Comparison of ENCODE assay signal across 8 mouse cellular contexts in the genomic region with DNA sequence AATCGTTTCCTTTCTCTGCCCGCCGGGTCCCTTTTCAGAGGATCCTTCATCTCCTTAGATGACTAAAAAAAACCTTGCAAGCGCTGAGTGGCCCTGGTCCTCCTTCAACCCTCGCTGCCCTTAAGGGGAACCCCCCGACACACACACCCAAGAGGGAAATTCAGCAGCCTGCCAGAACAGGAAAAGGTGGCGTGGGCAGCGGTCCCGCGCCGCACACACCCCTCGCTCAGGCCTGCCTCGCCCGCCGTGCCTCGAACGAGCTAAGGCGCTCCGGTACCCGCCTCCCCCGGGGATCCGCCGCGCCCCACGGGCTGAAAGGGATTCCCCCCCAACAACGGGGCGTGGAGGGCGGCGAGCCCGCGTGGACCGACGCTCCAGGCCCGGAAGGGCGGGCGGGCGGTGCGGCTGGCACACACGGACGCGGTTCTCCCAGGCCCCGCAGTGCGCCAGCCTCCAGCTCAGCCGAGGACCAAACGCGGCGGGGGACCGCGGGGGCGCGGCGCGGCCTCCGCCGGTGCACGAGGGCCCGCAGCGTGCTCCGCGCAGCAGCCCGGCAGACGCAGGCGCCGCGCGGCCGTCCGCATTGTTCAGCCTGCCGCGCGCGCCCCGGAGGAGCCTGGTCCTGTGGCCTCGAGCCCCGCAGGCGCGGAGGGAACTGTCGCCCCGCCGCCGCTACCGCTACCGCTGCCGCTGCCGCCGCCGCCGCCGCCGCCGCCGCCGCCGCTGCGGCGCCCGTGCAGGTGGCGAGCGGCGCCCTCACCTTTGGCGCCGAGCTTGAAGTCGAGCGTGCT. TPM values are rescaled to one million over a fixed set of nuclear protein-coding genes. Genes with fewer than 3 reads are reported as not detected.
DNase-seq lines count a peak whose midpoint lies in the region; ATAC-seq and TF ChIP-seq lines count a peak whose summit lies in the region.

No protein-coding gene starts in this region.

- H3K4me2 ChIP-seq in intestine, embryonic 16.5 days (ENCODE audit: low read depth, low read length), result peak overlapping the region; percentile 64
- peak overlapping the region; percentile 66 for H3K4me2 ChIP-seq in liver, embryonic 11.5 days
- peak overlapping the region; percentile 80 for H3K4me2 ChIP-seq in myocyte (ENCODE audit: low read depth)
- H3K4me2 ChIP-seq in stomach, embryonic 15.5 days, result peak overlapping the region; percentile 60

- no peaks in the 10 kb centered on the region for H3K9me3 ChIP-seq in intestine, embryonic 16.5 days (ENCODE audit: control insufficient read depth, low read length)
- no peaks in the 10 kb centered on the region for H3K9me3 ChIP-seq in liver, embryonic 11.5 days (ENCODE audit: control insufficient read depth, low read length)
- H3K9me3 ChIP-seq in stomach, embryonic 15.5 days, result no peaks in the 10 kb centered on the region

- no peak for TF ChIP-seq POLR2A in myocyte (IDR thresholded peaks at IDR 0.05; ENCODE audit: insufficient read length, low read depth)

- H3K36me3 ChIP-seq in intestine, embryonic 16.5 days (ENCODE audit: control insufficient read depth, insufficient read depth, low read length), result no peaks in the 10 kb centered on the region
- H3K36me3 ChIP-seq in liver, embryonic 11.5 days (ENCODE audit: control insufficient read depth, insufficient read depth, low read length), result no peaks in the 10 kb centered on the region
- H3K36me3 ChIP-seq in myocyte (ENCODE audit: control insufficient read depth, insufficient read depth), result no peaks in the 10 kb centered on the region
- no peaks in the 10 kb centered on the region for H3K36me3 ChIP-seq in stomach, embryonic 15.5 days

- H3K4me1 ChIP-seq in intestine, embryonic 16.5 days (ENCODE audit: control insufficient read depth, insufficient read depth, low read length), result peaks cover 5% of the 10 kb centered on the region; the same call in 1 of the 2 replicates
- no peaks in the 10 kb centered on the region for H3K4me1 ChIP-seq in liver, embryonic 11.5 days (replicated peaks; ENCODE audit: control insufficient read depth, insufficient read depth, low read length)
- H3K4me1 ChIP-seq in stomach, embryonic 15.5 days, result no peaks in the 10 kb centered on the region

- WGBS in intestine, embryonic 16.5 days, result 17% methylated on average over 53 of the region's 104 CpGs
- 18% methylated on average over 55 of the region's 104 CpGs for WGBS in liver, embryonic 11.5 days
- 19% methylated on average over 85 of the region's 104 CpGs for WGBS in stomach, embryonic 15.5 days

- DNase-seq in layer of hippocampus, adult 11-12 months (ENCODE audit: low spot score), result peak; percentile 7
- DNase-seq in layer of hippocampus, adult 9-10 months (ENCODE audit: low spot score), result no peak
- peak; percentile 56 to 60 for DNase-seq in cerebellum, postnatal 10 days
- DNase-seq in gastrocnemius, postnatal 10 days, result peak; percentile 26
- peak; percentile 41 for DNase-seq in liver, embryonic 11.5 days (ENCODE audit: low spot score)

- peak overlapping the region; percentile 62 for H3K4me3 ChIP-seq in intestine, embryonic 16.5 days (ENCODE audit: low read length)
- H3K4me3 ChIP-seq in liver, embryonic 11.5 days (ENCODE audit: low read depth, low read length), result peak overlapping the region; percentile 73
- peak overlapping the region; percentile 36 for H3K4me3 ChIP-seq in myocyte
- peak overlapping the region; percentile 59 for H3K4me3 ChIP-seq in stomach, embryonic 15.5 days (replicated peaks)

- no peaks in the 10 kb centered on the region for H3K27me3 ChIP-seq in intestine, embryonic 16.5 days (replicated peaks; ENCODE audit: control insufficient read depth, insufficient read depth, low read length)
- peaks cover 6% of the 10 kb centered on the region for H3K27me3 ChIP-seq in liver, embryonic 11.5 days (replicated peaks; ENCODE audit: control insufficient read depth, insufficient read depth, low read length)
- H3K27me3 ChIP-seq in myocyte (ENCODE audit: control insufficient read depth, insufficient read depth, insufficient read length), result no peaks in the 10 kb centered on the region
- H3K27me3 ChIP-seq in stomach, embryonic 15.5 days (replicated peaks), result no peaks in the 10 kb centered on the region

- peaks cover 41% of the 10 kb centered on the region for H3K79me2 ChIP-seq in myocyte (ENCODE audit: control insufficient read depth, insufficient read depth)

- peak; percentile 75 for ATAC-seq in intestine, embryonic 16.5 days
- peak; percentile 52 for ATAC-seq in liver, embryonic 11.5 days (replicated peaks; ENCODE audit: low FRiP score)
- peak; percentile 54 for ATAC-seq in stomach, embryonic 15.5 days (ENCODE audit: insufficient read depth, low FRiP score, low read depth)

- peak overlapping the region; percentile 61 for H3K27ac ChIP-seq in intestine, embryonic 16.5 days (ENCODE audit: low read length)
- H3K27ac ChIP-seq in liver, embryonic 11.5 days (ENCODE audit: low read depth, low read length), result peak overlapping the region; percentile 62
- peak overlapping the region; percentile 75 for H3K27ac ChIP-seq in stomach, embryonic 15.5 days

- H3ac ChIP-seq in myocyte (ENCODE audit: control insufficient read depth, insufficient read length), result peak overlapping the region; percentile 79

- peak overlapping the region; percentile 74 for H3K9ac ChIP-seq in intestine, embryonic 16.5 days (ENCODE audit: low read depth, low read length)
- H3K9ac ChIP-seq in liver, embryonic 11.5 days (ENCODE audit: low read depth, low read length), result peak overlapping the region; percentile 75
- peak overlapping the region; percentile 46 for H3K9ac ChIP-seq in stomach, embryonic 15.5 days

TF ChIP-seq in myocyte, 11 proteins besides CTCF, POLR2A, EP300 and RAD21:
- TF ChIP-seq E2F4 (IDR thresholded peaks at IDR 0.05; ENCODE audit: insufficient read depth) (no peak), MYOG (IDR thresholded peaks at IDR 0.05; ENCODE audit: control insufficient read depth in 1 of 3, insufficient read depth in 1 of 3, insufficient read length in 2 of 3, low read depth in 2 of 3) (peak in 1 of 3 experiments; percentile 7)
TF ChIP-seq in myocyte: peak in this region for 1.

RNA-seq across cellular contexts. Expression of gene Sms, which starts 0.7 kb away (rescaled TPM):
- 10 to 100 TPM; 44.4 to 49.1 TPM for total RNA-seq in gastrocnemius, postnatal 10 days (2021)
- polyA plus RNA-seq in intestine, embryonic 16.5 days (2015; fragmentation: Nextera tagmentation; extraction: Ambion mirVana), result 27.1 and 33.1 TPM in 2 replicates
- polyA plus RNA-seq in liver, embryonic 11.5 days (2014; fragmentation: Nextera tagmentation; extraction: Ambion mirVana), result 63.3 and 63.6 TPM in 2 replicates
- polyA plus RNA-seq in myocyte (2012; fragmentation: generic; extraction: Trizol), result 36.0 TPM
- 34.7 and 38.0 TPM in 2 replicates for polyA plus RNA-seq in stomach, embryonic 15.5 days (2015; fragmentation: Nextera tagmentation; extraction: Ambion mirVana)
